Mouse (Mus musculus) myocyte (in vitro differentiated cells): ENCODE measurements around the gene Sema5a. TPM values are rescaled to one million over a fixed set of nuclear protein-coding genes. Genes with fewer than 3 reads are reported as not detected.

Experiments
- H3K27me3 ChIP-seq: one replicate; pipeline ENCODE4 v1.6.1; 2011; ENCODE audit not compliant: control insufficient read depth, insufficient read depth, insufficient read length
- H3K36me3 ChIP-seq: one replicate; pipeline ENCODE4 v1.6.1; 2011; ENCODE audit not compliant: control insufficient read depth, insufficient read depth
- H3K4me2 ChIP-seq: one replicate; pipeline ENCODE4 v1.6.1; 2011; ENCODE audit warnings: low read depth, control low read depth
- H3K4me3 ChIP-seq: one replicate; pipeline ENCODE4 v1.5.1; 2011; ENCODE audit warnings: mild to moderate bottlenecking, control low read depth, moderate library complexity
- H3K79me2 ChIP-seq: one replicate; pipeline ENCODE4 v1.6.1; 2011; ENCODE audit not compliant: control insufficient read depth, insufficient read depth
- H3ac ChIP-seq: one replicate; pipeline ENCODE4 v1.6.1; 2011; ENCODE audit not compliant: control insufficient read depth, insufficient read length
- CEBPB ChIP-seq: IDR thresholded peaks from 2 replicates; pipeline ENCODE4 v1.6.1; 2011; ENCODE audit warnings: mild to moderate bottlenecking, moderate library complexity; ENCODE audit not compliant: poor library complexity, insufficient read depth, severe bottlenecking
- E2F4 ChIP-seq: IDR thresholded peaks from one replicate; pipeline ENCODE4 v1.6.1; 2011; ENCODE audit warnings: mild to moderate bottlenecking, control low read depth, moderate library complexity; ENCODE audit not compliant: insufficient read depth
- MAX ChIP-seq: IDR thresholded peaks from one replicate; pipeline ENCODE4 v1.6.1; 2011; ENCODE audit warnings: low read depth, mild to moderate bottlenecking, control low read depth
- MYOD1 ChIP-seq, 3 experiments: IDR thresholded peaks; one replicate each; pipeline ENCODE4 v1.6.1; 2011; ENCODE audit warnings: control low read depth in 2 of 3, low read depth in 2 of 3, mild to moderate bottlenecking in 2 of 3, moderate library complexity in 1 of 3; ENCODE audit not compliant: insufficient read length in 2 of 3, control insufficient read depth in 1 of 3
- MYOG ChIP-seq, 3 experiments: IDR thresholded peaks; one replicate each; pipeline ENCODE4 v1.6.1; 2011; ENCODE audit warnings: control low read depth in 2 of 3, low read depth in 2 of 3, mild to moderate bottlenecking in 2 of 3; ENCODE audit not compliant: insufficient read length in 2 of 3, control insufficient read depth in 1 of 3, insufficient read depth in 1 of 3
- POLR2A ChIP-seq: IDR thresholded peaks from one replicate; pipeline ENCODE4 v1.6.1; 2011; ENCODE audit warnings: low read depth, mild to moderate bottlenecking, control low read depth, moderate library complexity; ENCODE audit not compliant: insufficient read length
- POLR2AphosphoS2 ChIP-seq: IDR thresholded peaks from one replicate; pipeline ENCODE4 v1.6.1; 2011; ENCODE audit warnings: low read depth, control low read depth; ENCODE audit not compliant: insufficient read length
- REST ChIP-seq: IDR thresholded peaks from one replicate; pipeline ENCODE4 v1.6.1; 2011; ENCODE audit warnings: mild to moderate bottlenecking, control low read depth, moderate library complexity; ENCODE audit not compliant: insufficient read depth, insufficient read length
- SRF ChIP-seq: IDR thresholded peaks from one replicate; pipeline ENCODE4 v1.6.1; 2011; ENCODE audit warnings: low read depth; ENCODE audit not compliant: control insufficient read depth, insufficient read length
- TCF12 ChIP-seq: IDR thresholded peaks from one replicate; pipeline ENCODE4 v1.6.1; 2011; ENCODE audit warnings: mild to moderate bottlenecking, control low read depth; ENCODE audit not compliant: poor library complexity, insufficient read depth, severe bottlenecking
- TCF3 ChIP-seq: IDR thresholded peaks from one replicate; pipeline ENCODE4 v1.6.1; 2011; ENCODE audit warnings: low read depth, control low read depth; ENCODE audit not compliant: insufficient read length
- USF1 ChIP-seq: IDR thresholded peaks from one replicate; pipeline ENCODE4 v1.6.1; 2011; ENCODE audit warnings: low read depth, mild to moderate bottlenecking, control low read depth, moderate library complexity
- polyA plus RNA-seq: library from polyadenylated mRNA; unstranded; fragments of >200 nt; fragmentation: generic; extraction: Trizol; gene quantifications from one replicate; pipeline ENCODE4 v1.2.1, GENCODE M21; 2012; ENCODE audit warnings: missing spikeins

The Sema5a gene
- polyA plus RNA-seq, 1 experiment, result 7.1 TPM

DNA sequence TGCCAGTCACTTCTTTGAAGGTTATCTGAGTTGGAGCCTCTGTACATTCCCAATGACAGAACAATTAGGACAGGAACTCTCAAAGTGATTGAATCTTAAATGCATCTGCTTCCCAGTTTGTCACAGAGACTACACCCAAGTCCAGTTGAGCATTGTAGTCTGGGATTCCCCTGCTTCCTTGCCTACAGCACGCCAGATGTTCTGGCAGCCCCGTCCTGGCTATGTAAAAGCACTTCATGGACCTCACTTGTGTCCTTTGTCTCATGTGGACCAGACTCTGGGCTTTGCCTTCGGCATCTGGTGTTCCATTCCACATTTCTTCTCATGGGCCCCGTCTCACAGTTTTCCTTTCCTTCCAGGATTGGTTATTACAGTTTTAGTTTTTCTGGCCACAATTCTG, 334.7 kb downstream of the Sema5a start:
- no peak overlapping the region for H3ac ChIP-seq
- no peak for TF ChIP-seq POLR2AphosphoS2
- no peak for TF ChIP-seq MYOG (IDR thresholded peaks at IDR 0.05; ENCODE audit: control insufficient read depth in 1 of 3, insufficient read depth in 1 of 3, insufficient read length in 2 of 3, low read depth in 2 of 3)
- no peak for TF ChIP-seq POLR2A
- TF ChIP-seq E2F4, result no peak
- TF ChIP-seq TCF12, result no peak
- TF ChIP-seq MAX, result no peak
- no peak for TF ChIP-seq CEBPB
- TF ChIP-seq TCF3, result no peak
- no peak for TF ChIP-seq MYOD1 (IDR thresholded peaks at IDR 0.05; ENCODE audit: control insufficient read depth in 1 of 3, insufficient read length in 2 of 3, low read depth in 2 of 3)
- no peak for TF ChIP-seq REST
- no peak for TF ChIP-seq USF1
- no peak for TF ChIP-seq SRF
- no peak overlapping the region for H3K4me3 ChIP-seq
- H3K79me2 ChIP-seq, result no peaks in the 10 kb centered on the region
- no peaks in the 10 kb centered on the region for H3K27me3 ChIP-seq
- H3K4me2 ChIP-seq, result no peak overlapping the region
- no peaks in the 10 kb centered on the region for H3K36me3 ChIP-seq

DNA sequence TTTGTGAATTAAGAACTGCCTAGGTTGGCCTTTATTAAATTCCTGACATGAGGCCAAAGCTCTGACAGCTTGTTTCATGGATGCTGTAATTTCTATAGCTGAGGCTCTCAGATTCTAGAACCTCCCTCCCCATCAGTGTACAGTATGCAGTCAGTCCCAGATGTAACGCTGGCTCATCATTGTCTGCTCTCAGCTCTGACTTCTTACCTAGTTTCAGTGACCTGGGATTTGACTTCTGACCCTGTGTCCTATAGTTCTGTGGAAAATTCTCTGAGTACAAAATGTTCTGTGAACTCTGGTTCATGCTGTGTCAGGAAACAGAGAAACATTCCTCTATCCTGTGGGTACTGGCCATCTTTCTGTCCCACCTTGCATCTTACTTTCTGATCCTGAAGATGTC, 346.0 kb downstream of the Sema5a start:
- no peak overlapping the region for H3K4me2 ChIP-seq
- H3K27me3 ChIP-seq, result no peaks in the 10 kb centered on the region
- no peaks in the 10 kb centered on the region for H3K36me3 ChIP-seq
- no peak overlapping the region for H3K4me3 ChIP-seq
- H3K79me2 ChIP-seq, result no peaks in the 10 kb centered on the region
- H3ac ChIP-seq, result no peak overlapping the region
- no peak for TF ChIP-seq MAX

- Histone ChIP-seq H3K4me2 (no peak overlapping the region), H3K36me3 (no peaks in the 10 kb centered on the region), H3K27me3 (no peaks in the 10 kb centered on the region), H3K4me3 (no peak overlapping the region), H3ac (no peak overlapping the region), H3K79me2 (no peaks in the 10 kb centered on the region)
- no peak for TF ChIP-seq POLR2A
- TF ChIP-seq MYOG (IDR thresholded peaks at IDR 0.05; ENCODE audit: control insufficient read depth in 1 of 3, insufficient read depth in 1 of 3, insufficient read length in 2 of 3, low read depth in 2 of 3), result no peak
- TF ChIP-seq E2F4, result no peak
- TF ChIP-seq MYOD1 (IDR thresholded peaks at IDR 0.05; ENCODE audit: control insufficient read depth in 1 of 3, insufficient read length in 2 of 3, low read depth in 2 of 3), result no peak
- TF ChIP-seq POLR2AphosphoS2, result no peak
- TF ChIP-seq CEBPB, result no peak
- TF ChIP-seq MAX, result no peak
- TF ChIP-seq SRF, result no peak
Observed at GRCm38 (mm10) chr15:32593746-32594145, 349.1 kb downstream of the Sema5a start.

GRCm38 (mm10) chr15:32596574-32596973, 352.0 kb downstream of the Sema5a start:
- no peak overlapping the region for H3K4me2 ChIP-seq
- no peaks in the 10 kb centered on the region for H3K36me3 ChIP-seq
- H3ac ChIP-seq, result no peak overlapping the region
- H3K79me2 ChIP-seq, result no peaks in the 10 kb centered on the region
- H3K27me3 ChIP-seq, result no peaks in the 10 kb centered on the region
- TF ChIP-seq TCF3 (no peak), E2F4 (no peak), POLR2AphosphoS2 (no peak), MYOD1 (IDR thresholded peaks at IDR 0.05; ENCODE audit: control insufficient read depth in 1 of 3, insufficient read length in 2 of 3, low read depth in 2 of 3) (no peak), REST (no peak), MAX (no peak), MYOG (IDR thresholded peaks at IDR 0.05; ENCODE audit: control insufficient read depth in 1 of 3, insufficient read depth in 1 of 3, insufficient read length in 2 of 3, low read depth in 2 of 3) (no peak), CEBPB (no peak), USF1 (no peak), SRF (no peak), TCF12 (no peak), POLR2A (no peak)
- H3K4me3 ChIP-seq, result no peak overlapping the region

- H3K79me2 ChIP-seq, result no peaks in the 10 kb centered on the region
- no peak overlapping the region for H3K4me2 ChIP-seq
- no peak for TF ChIP-seq TCF3
- no peak overlapping the region for H3ac ChIP-seq
- no peak overlapping the region for H3K4me3 ChIP-seq
- no peaks in the 10 kb centered on the region for H3K36me3 ChIP-seq
- H3K27me3 ChIP-seq, result no peaks in the 10 kb centered on the region
Observed at GRCm38 (mm10) chr15:32597189-32597588, 352.6 kb downstream of the Sema5a start.
